Mouse (Mus musculus): ENCODE data around the gene Gm29666. TPM values are rescaled to one million over a fixed set of nuclear protein-coding genes. Genes with fewer than 3 reads are reported as not detected.

Gene Gm29666
- 1.2 TPM for polyA plus RNA-seq (2015; fragmentation: Illumina TruSeq; extraction: RNeasy Lipid Tissue Mini Kit (QIAGEN cat#74804); ENCODE audit: insufficient read depth, low replicate concordance)

DNA sequence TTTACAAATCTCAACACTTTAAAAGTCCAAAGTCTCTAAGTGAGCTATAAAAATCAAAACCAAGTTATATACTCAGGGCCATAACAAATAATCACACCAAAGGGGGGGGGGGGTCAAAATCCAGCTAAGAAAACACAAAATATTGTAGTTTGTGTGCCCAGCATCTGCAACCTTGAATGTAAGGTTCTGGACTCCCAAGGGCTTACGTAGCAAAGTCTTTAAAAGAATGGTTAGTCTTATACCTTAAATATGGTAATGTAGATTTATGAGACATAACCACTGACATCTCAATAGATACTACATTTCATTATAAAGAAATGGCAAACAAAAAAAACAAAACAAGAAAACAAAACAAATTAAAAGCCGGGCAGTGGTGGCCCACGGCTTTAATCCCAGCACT is at the start of gene Gm29666:
Gene Gm29666 (minus strand): TSS at position 101 of the 400 bp plus-strand sequence.

DNA sequence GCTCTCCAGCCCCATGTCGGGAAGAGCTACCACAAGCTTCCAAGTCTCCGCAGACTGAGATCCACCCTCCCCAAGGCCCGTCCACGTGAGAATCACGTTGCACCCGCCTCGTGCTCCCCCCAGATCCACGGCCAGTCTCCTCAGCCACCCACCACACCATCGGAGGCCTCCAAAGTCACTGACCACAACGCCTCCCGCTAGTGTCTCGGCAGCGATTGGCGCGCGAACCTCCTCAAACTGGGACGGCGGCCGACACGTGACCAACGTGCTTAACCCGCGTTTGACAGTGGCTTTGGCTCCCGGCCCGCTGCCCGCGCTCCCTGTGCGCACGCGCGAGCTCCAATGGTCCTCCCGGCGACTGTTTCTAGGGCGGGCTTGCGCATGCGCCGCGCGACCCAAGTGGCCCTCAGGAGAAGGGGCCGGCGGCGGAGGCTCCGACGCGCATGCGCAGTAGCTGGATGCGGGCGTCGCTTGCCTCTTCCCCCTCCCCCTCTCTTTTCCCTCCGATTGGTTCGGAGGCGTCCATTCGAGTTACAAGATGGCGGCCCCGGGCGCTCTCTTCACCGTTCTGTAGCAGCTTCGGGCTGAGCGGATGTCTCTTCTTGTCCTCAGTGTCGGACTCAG is 3.2 kb upstream of the Gm29666 start, which contains the start of gene Nup50:
Gene Nup50 (plus strand): TSS at position 528 of the 624 bp plus-strand sequence.

Other genes starting within 250 kb of the Gm29666 start
- gene Arhgap8, start 200.0 kb downstream of the Gm29666 start, polyA plus RNA-seq (2015; fragmentation: Illumina TruSeq; extraction: RNeasy Lipid Tissue Mini Kit (QIAGEN cat#74804); ENCODE audit: insufficient read depth, low replicate concordance): 0.39 TPM
- 0.86 TPM for gene Phf21b, start 64.0 kb downstream of the Gm29666 start, polyA plus RNA-seq (2015; fragmentation: Illumina TruSeq; extraction: RNeasy Lipid Tissue Mini Kit (QIAGEN cat#74804); ENCODE audit: insufficient read depth, low replicate concordance)
- 36.8 TPM for gene Nup50, start 3.4 kb upstream of the Gm29666 start, polyA plus RNA-seq (2015; fragmentation: Illumina TruSeq; extraction: RNeasy Lipid Tissue Mini Kit (QIAGEN cat#74804); ENCODE audit: insufficient read depth, low replicate concordance)
- gene 5031439G07Rik, start 68.5 kb upstream of the Gm29666 start, polyA plus RNA-seq (2015; fragmentation: Illumina TruSeq; extraction: RNeasy Lipid Tissue Mini Kit (QIAGEN cat#74804); ENCODE audit: insufficient read depth, low replicate concordance): 43.6 TPM
- gene Upk3a, start 97.1 kb upstream of the Gm29666 start, polyA plus RNA-seq (2015; fragmentation: Illumina TruSeq; extraction: RNeasy Lipid Tissue Mini Kit (QIAGEN cat#74804); ENCODE audit: insufficient read depth, low replicate concordance): not detected
- 17.3 TPM for gene Fam118a, start 108.9 kb upstream of the Gm29666 start, polyA plus RNA-seq (2015; fragmentation: Illumina TruSeq; extraction: RNeasy Lipid Tissue Mini Kit (QIAGEN cat#74804); ENCODE audit: insufficient read depth, low replicate concordance)
- gene Smc1b, start 211.9 kb upstream of the Gm29666 start, polyA plus RNA-seq (2015; fragmentation: Illumina TruSeq; extraction: RNeasy Lipid Tissue Mini Kit (QIAGEN cat#74804); ENCODE audit: insufficient read depth, low replicate concordance): 2.5 TPM
- not detected for gene Ribc2, start 212.0 kb upstream of the Gm29666 start, polyA plus RNA-seq (2015; fragmentation: Illumina TruSeq; extraction: RNeasy Lipid Tissue Mini Kit (QIAGEN cat#74804); ENCODE audit: insufficient read depth, low replicate concordance)

Measured in spleen, adult 10 weeks (tissue).